Mouse (Mus musculus) kidney, adult 18-20 months (tissue): ENCODE measurements around the gene 9430097D07Rik.

Source experiments
- DNase-seq: peaks from one replicate; pipeline ENCODE4 v3.0.0; 2021

Gene 9430097D07Rik

DNA sequence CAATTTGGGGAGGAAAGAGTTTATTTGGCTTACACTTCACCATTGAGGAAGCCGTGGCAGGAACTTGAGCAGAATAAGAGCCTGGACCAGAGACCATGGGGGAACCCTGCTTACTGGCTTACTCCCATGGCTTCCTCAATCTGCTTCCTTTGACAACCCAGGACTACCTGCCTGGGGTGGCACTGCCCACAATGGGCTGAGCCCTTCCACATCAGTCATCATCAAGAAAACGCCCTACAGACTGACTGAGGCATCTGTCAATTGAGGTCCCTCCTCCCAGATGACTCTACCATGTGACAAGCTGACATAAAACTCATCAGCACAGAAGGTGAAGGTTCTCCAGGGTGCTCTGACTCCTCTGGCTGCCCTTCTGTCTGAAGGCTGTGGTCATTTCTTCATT, 45.0 kb downstream of the 9430097D07Rik start:
- DNase-seq: peak; percentile 36

GRCm38 (mm10) chr2:32528326-32528725, 47.2 kb downstream of the 9430097D07Rik start:
- DNase-seq: no peak

GRCm38 (mm10) chr2:32527468-32527966, 48.0 kb downstream of the 9430097D07Rik start:
- peak; percentile 81 for DNase-seq

GRCm38 (mm10) chr2:32525816-32526215, 49.7 kb downstream of the 9430097D07Rik start:
- DNase-seq: peak; percentile 67

DNA sequence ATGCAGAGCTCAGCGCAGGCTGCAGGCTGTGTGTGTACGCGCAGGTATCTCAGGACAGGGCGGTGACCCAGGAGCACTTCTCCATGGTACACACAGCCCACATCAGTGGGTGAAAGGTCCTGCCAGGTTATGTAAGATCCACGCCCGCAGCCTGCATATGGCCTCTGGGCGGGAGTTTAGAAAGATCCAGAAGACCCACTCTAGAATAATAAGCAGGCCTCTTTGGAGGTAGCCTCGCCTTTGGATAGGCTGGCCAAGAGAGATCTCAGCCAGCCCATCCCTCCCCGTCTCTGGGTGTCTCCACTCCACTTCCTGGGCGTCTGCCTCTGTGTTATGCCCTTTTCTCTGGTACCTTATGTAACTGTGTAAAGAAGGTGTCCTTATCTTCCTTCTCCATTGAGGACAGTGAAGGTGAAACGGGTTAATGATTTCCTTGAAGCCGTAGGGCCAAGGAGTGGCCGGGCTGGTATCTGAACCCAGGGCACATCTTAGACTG, 50.9 kb downstream of the 9430097D07Rik start:
- peak; percentile 84 for DNase-seq
